Mouse (Mus musculus): ENCODE results near the gene Sdsl. TPM values are rescaled to one million over a fixed set of nuclear protein-coding genes. Genes with fewer than 3 reads are reported as not detected.

The Sdsl gene
- total RNA-seq, 1 experiment from 2014 or later, result 26.1 TPM

GRCm38 (mm10) chr5:120420106-120420505, 52.5 kb downstream of the Sdsl start:
- ATAC-seq (replicated peaks in 1 of 2; ENCODE audit: insufficient read depth in 1 of 2, low FRiP score in 2 of 2, low TSS enrichment in 1 of 2, low read depth in 1 of 2, poor library complexity in 2 of 2, severe bottlenecking in 2 of 2), result no peak

- no peak for ATAC-seq (replicated peaks in 1 of 2; ENCODE audit: insufficient read depth in 1 of 2, low FRiP score in 2 of 2, low TSS enrichment in 1 of 2, low read depth in 1 of 2, poor library complexity in 2 of 2, severe bottlenecking in 2 of 2)
Observed at GRCm38 (mm10) chr5:120413436-120413835, 59.2 kb downstream of the Sdsl start.

DNA sequence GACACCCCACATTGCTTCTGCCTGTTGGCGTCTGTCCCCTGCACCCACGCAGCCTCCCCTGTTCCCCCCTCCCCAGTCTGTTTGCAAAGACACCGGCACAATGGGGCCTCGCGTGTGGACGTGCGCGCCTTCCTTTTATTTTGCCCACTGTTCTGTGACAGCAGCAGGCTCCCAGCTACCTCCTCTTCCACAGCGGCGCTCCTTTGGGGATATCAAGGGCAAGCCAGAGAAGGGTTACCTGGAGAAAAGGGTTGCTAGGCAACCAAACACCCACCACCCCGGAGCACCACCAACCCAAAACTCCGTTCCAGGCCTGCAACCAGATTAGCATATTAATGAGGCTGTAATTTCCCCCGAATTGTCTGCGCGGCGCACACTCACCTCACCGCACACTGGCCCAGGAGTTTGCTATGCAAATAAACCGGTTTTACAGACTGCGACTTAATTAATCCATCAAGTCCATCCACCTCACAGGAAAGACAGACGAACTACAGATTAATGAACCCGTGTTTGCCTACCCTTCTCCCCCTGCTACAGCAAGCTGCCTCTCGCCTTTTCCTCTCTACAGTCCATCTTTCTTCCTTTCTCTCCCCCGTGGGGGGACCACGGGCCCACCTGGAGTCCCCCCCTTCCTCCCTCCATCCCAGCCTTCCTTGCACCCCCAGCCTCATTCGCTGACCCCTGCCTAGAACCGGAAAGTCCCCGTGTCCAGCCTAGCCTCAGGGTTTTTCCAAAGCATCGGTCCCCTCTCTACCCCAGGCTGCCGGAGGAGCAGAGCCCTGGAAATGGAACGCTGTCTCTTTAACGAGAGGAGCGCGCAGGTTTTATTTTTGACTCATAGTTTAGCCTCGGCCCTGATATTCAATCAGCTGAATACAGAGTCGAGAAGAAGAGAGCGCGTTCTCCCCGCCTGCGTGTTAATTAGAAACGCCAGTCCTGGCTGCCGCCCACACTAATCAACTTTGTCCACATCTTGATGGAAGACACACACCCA, 62.9 kb downstream of the Sdsl start:
- no peak for ATAC-seq (replicated peaks in 1 of 2; ENCODE audit: insufficient read depth in 1 of 2, low FRiP score in 2 of 2, low TSS enrichment in 1 of 2, low read depth in 1 of 2, poor library complexity in 2 of 2, severe bottlenecking in 2 of 2)

GRCm38 (mm10) chr5:120408933-120409332, 63.7 kb downstream of the Sdsl start:
- ATAC-seq (replicated peaks in 1 of 2; ENCODE audit: insufficient read depth in 1 of 2, low FRiP score in 2 of 2, low TSS enrichment in 1 of 2, low read depth in 1 of 2, poor library complexity in 2 of 2, severe bottlenecking in 2 of 2), result no peak

Other genes starting within 250 kb of the Sdsl start
- gene Lhx5, start 41.1 kb downstream of the Sdsl start, total RNA-seq (2017), result not detected in 2 replicates
- not detected in 2 replicates for gene Sds, start 3.7 kb upstream of the Sdsl start, total RNA-seq (2017)
- 7.4 and 7.9 TPM in 2 replicates for gene Plbd2, start 30.8 kb upstream of the Sdsl start, total RNA-seq (2017)
- gene Slc8b1, start 38.4 kb upstream of the Sdsl start, total RNA-seq (2017), result 8.4 and 13.2 TPM in 2 replicates
- 7.3 and 9.8 TPM in 2 replicates for gene Tpcn1, start 115.9 kb upstream of the Sdsl start, total RNA-seq (2017)
- gene Iqcd, start 116.2 kb upstream of the Sdsl start, total RNA-seq (2017), result not detected in 2 replicates
- 1.8 TPM in 2 replicates for gene Rita1, start 139.8 kb upstream of the Sdsl start, total RNA-seq (2017)
- gene Ddx54, start 139.9 kb upstream of the Sdsl start, total RNA-seq (2017), result 46.9 and 52.5 TPM in 2 replicates
- not detected in 2 replicates for gene Cfap73, start 161.4 kb upstream of the Sdsl start, total RNA-seq (2017)
- gene Rasal1, start 176.0 kb upstream of the Sdsl start, total RNA-seq (2017), result 2.9 and 3.4 TPM in 2 replicates
- not detected in 2 replicates for gene Dtx1, start 239.1 kb upstream of the Sdsl start, total RNA-seq (2017)

Measured in hematopoietic stem cell, adult 5-6 weeks (primary cell).